Mouse (Mus musculus): Measurements from ENCODE around the gene Frrs1l. TPM values are rescaled to one million over a fixed set of nuclear protein-coding genes. Genes with fewer than 3 reads are reported as not detected.

The Frrs1l gene
- polyA plus RNA-seq, 1 experiment from 2014 or later = 1.1 TPM

Other genes with a start within 250 kb of the Frrs1l start
- not detected in 2 replicates for gene Actl7b, start 248.9 kb downstream of the Frrs1l start, polyA plus RNA-seq (2015; fragmentation: Nextera tagmentation; extraction: Ambion mirVana)
- not detected in 2 replicates for gene Actl7a, start 247.0 kb downstream of the Frrs1l start, polyA plus RNA-seq (2015; fragmentation: Nextera tagmentation; extraction: Ambion mirVana)
- 35.8 TPM in 2 replicates for gene Elp1, start 188.1 kb downstream of the Frrs1l start, polyA plus RNA-seq (2015; fragmentation: Nextera tagmentation; extraction: Ambion mirVana)
- 13.5 and 14.6 TPM in 2 replicates for gene Fam206a, start 188.0 kb downstream of the Frrs1l start, polyA plus RNA-seq (2015; fragmentation: Nextera tagmentation; extraction: Ambion mirVana)
- 19.8 and 20.3 TPM in 2 replicates for gene Ctnnal1, start 125.2 kb downstream of the Frrs1l start, polyA plus RNA-seq (2015; fragmentation: Nextera tagmentation; extraction: Ambion mirVana)
- 9.5 and 10.3 TPM in 2 replicates for gene Tmem245, start 43.0 kb downstream of the Frrs1l start, polyA plus RNA-seq (2015; fragmentation: Nextera tagmentation; extraction: Ambion mirVana)
- gene Epb41l4b, start 153.0 kb upstream of the Frrs1l start, polyA plus RNA-seq (2015; fragmentation: Nextera tagmentation; extraction: Ambion mirVana) = 11.4 and 11.6 TPM in 2 replicates

Data from stomach, embryonic 15.5 days (tissue).